Mouse (Mus musculus) heart, adult 2 months (tissue): ENCODE data around the gene Grap2.

ENCODE experiments used
- CTCF ChIP-seq: fragments of 200-600 bp; IDR thresholded peaks from 2 replicates; pipeline ENCODE4 v1.8.1; 2022; ENCODE audit warnings: antibody characterized with exemption, mild to moderate bottlenecking, moderate library complexity
- POLR2A ChIP-seq: fragments of 200-500 bp; IDR thresholded peaks from 2 replicates; pipeline ENCODE4 v1.6.1; 2011; ENCODE audit warnings: mild to moderate bottlenecking, low read depth, low read length, control low read depth; ENCODE audit not compliant: insufficient read depth

DNA sequence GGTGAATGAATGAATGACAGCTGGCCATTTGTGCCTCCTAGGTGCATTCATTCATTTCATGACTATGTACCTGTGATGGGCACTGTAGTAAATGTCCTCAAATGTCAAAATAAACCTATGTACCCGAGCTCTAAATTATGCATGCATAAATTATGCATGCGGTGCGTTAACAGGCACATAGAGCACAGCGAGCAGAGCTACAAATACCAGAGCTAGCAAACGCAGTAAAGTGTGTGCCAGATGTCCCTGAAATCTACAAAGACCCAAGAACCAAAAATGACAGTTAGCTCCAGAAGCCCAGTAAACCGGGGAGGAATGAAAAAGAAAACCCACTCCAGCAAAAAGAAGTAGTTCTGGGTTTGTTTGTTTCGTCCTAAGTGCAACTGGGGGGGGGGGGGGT is 29.1 kb downstream of the Grap2 start:
- no peak for TF ChIP-seq CTCF
- no peak for TF ChIP-seq POLR2A
